Mouse (Mus musculus): Measurements from ENCODE around the gene Xylt1.

Xylt1 gene

DNA sequence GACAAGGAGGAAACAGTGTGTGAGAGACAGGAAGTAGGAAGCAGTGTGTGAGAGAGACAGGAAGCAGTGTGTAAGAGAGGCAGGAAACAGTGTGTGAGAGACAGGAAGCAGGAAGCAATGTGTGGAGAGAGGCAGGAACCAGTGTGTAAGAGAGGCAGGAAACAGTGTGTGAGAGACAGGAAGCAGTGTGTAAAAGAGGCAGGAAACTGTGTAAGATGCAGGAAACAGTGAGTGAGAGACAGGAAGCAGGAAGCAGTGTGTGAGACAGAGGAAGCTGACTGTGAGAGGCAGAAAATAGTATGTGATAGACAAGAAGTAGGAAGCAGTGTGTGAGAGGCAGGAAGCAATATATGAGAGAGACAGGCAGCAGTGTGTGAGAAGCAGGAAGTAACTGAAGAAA is 140.6 kb downstream of the Xylt1 start:
- no peak for DNase-seq

GRCm38 (mm10) chr7:117522092-117522635 is 141.4 kb downstream of the Xylt1 start:
- DNase-seq, result no peak

- no peak for DNase-seq
Measured at GRCm38 (mm10) chr7:117524430-117525214, 143.8 kb downstream of the Xylt1 start.

- no peak for DNase-seq
Measured at GRCm38 (mm10) chr7:117525678-117526077, 144.9 kb downstream of the Xylt1 start.

DNA sequence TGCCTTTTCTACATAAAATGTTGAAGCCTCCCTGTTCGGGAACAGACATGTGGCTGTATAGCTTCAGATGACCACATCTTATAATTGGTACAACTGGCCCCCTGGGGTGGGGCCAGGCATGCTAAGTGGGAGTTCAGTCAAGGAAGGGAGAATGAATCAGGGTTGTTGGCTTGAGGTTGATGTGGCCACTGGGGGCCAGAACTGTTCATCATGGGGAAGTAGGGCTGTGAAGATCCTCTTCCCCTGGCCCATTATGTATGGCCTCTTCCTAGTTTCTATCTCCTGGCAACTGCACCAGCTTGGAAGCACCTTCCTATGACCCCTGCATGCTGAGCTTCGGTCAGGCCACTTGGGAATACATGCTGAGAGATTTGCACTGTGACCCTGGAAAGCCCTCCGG is 145.8 kb downstream of the Xylt1 start:
- no peak for DNase-seq

DNA sequence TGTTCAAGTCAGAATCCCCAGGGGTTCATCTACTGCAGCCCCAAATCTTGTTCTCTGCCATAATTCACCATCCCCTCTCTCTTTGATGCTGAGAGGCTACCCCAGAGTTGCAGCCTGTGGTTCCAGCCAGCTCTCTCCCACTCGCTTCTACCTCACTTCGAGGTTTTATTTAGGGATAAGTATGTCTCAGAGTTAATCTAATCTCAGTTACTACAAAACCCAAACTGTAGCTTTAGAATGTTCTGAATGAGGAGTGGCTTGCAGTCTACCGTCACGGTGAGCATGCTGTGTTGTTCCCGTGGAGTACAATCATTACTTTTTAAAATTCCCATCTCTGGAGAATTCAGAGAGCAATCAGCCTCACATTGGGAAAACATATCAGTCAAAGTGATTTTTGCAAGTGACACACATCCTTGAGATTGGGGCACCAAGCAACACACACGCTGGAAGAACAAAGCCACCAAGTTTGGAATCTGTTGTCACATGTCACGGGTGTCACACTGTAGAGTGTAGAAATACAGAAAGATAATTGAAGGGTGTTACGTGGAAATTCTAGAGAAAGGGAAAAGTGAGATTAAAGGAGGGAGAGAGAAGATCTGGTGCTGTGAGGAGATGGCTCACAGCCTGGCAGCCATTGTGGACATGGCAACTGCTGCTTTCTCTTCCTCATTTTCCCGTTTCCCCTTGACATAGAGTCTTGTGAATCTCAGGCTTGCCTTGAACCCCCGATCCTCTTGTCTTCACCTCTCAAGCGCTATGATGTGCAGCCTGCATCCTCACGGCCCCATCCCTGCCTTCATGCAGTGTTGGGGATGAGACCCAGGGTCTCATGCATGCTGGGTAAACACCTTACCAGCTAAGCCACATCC is 149.2 kb downstream of the Xylt1 start:
- no peak for DNase-seq

DNA sequence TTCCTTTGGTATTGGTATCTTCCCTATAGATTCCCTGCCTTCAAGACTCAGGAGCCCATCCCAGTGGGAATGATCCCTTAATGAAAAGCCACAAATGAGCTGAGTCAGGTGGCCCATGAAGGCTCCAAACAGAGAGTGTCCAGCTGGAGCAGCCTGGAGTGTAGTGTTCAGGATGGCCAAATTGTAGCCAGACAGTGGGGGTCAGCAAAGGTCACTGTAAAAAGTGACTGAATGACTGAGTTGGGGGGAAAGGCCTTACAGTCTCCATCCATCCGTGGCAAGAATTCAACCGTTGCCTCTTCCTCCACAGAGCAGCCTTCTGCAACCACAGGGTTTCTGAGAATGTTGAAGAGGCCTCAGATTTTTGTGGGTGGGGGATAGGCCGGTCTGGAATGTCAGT is 151.9 kb downstream of the Xylt1 start:
- DNase-seq, result peak; percentile 60

DNA sequence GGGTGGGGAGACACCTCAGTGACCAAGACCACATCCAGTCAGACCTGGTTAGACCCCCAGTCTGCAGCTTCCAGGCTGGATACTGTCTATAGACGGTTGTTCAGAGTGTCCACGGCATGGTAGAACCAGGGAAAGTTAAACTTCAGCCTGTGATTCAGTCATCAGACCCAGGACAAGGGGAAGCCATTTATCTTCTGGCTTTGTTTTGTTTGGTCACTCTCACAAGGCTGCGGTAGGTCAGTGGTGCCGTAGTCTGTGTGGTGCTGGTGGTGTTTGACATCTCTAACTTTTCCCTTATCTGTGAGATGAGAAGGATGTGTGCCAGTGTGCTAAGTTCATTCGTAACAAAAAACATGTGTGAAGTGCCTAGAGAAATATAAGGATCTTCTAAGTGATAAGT is 152.4 kb downstream of the Xylt1 start:
- DNase-seq, result no peak

- no peak for DNase-seq
Measured at GRCm38 (mm10) chr7:117539931-117540330, 159.2 kb downstream of the Xylt1 start.

GRCm38 (mm10) chr7:117540413-117540812 is 159.6 kb downstream of the Xylt1 start:
- no peak for DNase-seq

DNA sequence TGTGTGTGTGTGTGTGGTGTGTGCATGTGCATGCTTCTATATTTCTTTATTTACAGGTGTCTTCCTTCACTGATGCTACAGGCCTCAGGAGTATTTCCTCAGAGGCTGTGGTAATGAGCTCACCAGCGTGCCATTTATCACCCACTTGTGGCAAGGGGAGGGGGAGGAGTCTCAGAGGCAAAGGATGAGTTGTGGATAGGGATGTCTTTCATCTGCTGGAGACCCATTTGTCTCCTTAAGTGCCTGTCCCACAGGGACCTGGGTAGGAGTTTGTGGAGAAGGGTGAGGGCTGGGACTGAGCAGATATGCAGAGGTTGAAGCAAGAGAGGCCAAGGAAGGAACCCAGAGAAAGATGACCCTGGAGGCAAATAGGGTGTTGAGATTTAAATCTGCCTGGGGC is 160.3 kb downstream of the Xylt1 start:
- no peak for DNase-seq

GRCm38 (mm10) chr7:117541681-117542080 is 160.9 kb downstream of the Xylt1 start:
- no peak for DNase-seq

DNA sequence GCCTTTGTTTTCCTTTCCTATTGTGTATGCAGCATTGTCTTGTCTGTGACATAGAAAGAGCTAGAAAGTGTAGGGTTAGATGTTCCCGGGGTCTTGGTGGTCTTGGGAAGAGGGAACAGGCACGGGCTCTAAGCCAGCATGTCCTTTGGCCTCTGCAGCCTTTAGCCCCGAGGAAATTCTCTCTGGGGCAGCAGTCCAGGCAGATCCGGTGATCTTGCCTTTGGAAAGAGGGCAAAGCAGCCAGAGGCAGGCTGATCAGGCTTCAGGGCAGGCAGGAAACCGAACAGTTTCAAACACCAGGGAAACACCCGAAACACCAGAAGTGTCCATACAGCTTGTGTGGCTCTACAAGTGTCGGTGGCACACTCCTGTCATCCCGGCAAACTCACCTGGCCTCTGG is 162.3 kb downstream of the Xylt1 start:
- DNase-seq, result peak; percentile 66

- DNase-seq, result peak; percentile 80
Measured at GRCm38 (mm10) chr7:117544126-117544525, 163.3 kb downstream of the Xylt1 start.

DNA sequence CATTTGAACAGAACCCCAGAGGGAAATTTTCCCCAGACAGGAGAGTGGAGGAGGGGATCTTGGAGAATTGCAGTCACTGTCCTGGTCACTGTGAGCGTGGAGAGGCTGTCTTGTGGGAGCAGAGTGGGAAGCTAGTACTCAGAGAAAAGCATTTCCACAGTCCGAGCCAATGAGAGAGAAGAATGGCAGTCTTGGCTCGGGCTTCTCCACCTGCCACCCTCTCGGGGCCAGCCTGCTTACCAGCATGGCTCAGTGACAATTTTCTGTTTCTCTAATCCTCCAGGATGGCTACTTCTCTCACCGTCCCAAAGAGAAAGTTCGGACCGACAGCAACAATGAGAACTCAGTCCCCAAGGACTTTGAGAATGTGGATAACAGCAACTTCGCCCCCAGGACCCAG is 167.5 kb downstream of the Xylt1 start:
- no peak for DNase-seq

GRCm38 (mm10) chr7:117550916-117551549 is 170.3 kb downstream of the Xylt1 start:
- DNase-seq, result no peak

- DNase-seq, result no peak
Measured at GRCm38 (mm10) chr7:117553228-117553627, 172.4 kb downstream of the Xylt1 start.

GRCm38 (mm10) chr7:117555735-117556134 is 175.0 kb downstream of the Xylt1 start:
- no peak for DNase-seq

GRCm38 (mm10) chr7:117558166-117558565 is 177.4 kb downstream of the Xylt1 start:
- DNase-seq, result peak; percentile 53

DNA sequence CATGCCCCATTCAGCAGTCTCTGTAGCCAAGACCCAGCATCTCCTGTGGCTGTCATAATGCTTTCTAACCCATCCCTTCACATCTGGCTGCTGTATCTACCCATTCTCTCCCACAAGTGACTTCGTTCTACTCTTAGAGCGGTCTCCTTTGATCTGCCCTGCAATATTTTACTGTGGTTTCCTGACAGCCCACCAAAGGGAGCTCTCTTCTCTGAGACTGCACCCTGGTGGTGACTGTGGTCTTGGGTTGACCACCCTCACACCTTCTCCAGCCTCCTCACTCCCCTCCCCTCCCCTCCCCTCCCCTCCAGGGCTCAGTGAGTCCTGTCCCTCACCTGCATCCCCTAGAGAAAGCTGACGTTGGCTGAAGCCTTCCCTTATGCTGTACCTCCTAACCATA is 178.3 kb downstream of the Xylt1 start:
- no peak for DNase-seq

GRCm38 (mm10) chr7:117563939-117564499 is 183.2 kb downstream of the Xylt1 start:
- no peak for DNase-seq

GRCm38 (mm10) chr7:117564627-117565026 is 183.8 kb downstream of the Xylt1 start:
- DNase-seq, result no peak

- no peak for DNase-seq
Measured at GRCm38 (mm10) chr7:117566115-117566514, 185.3 kb downstream of the Xylt1 start.
